Mouse (Mus musculus): Measurements from ENCODE around the gene Arid1b.

DNA sequence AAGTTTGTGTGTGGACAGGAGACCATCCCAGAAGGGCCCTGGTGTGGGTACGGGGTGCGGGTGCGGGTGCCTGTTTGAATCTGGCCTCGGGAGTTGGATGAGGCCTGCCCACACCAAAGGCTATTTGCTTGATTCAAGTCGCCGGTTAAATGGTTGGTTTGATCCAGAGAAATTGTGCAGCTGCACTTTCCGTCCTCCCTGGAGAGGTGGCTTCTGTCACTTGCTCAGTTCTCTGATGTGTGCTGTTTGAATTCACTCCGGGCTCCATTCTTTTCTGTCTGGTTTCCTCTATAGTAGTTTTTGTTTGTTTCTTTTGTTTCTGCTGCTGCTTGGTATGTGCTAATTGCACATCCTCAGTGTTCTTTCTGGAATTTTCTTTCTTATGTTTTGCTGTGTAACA, 107.0 kb downstream of the Arid1b start:
- TF ChIP-seq EP300 (IDR thresholded peaks at IDR 0.05; ENCODE audit: low read depth) (no peak), CTCF (IDR thresholded peaks at IDR 0.05; ENCODE audit: low read depth) (no peak)

Data from liver, postnatal 0 days (tissue).